Mouse (Mus musculus) heart, embryonic 14.5 days (tissue): Measurements from ENCODE around the gene Mageh1. TPM values are rescaled to one million over a fixed set of nuclear protein-coding genes. Genes with fewer than 3 reads are reported as not detected.
A peak's percentile ranks its signal among the peaks of the same experiment; 100 is the strongest.
"Not testable (repeated sequence)": the region's sequence is repeated elsewhere in the genome, so short reads cannot be mapped to it uniquely, and the experiment has no call there.

Experiments
- ATAC-seq: fragments of 200-750 bp; cut with Nextera tagmentation; 2 replicates; pipeline ENCODE4 v1.8.0; 2017; ENCODE audit warnings: low read depth, moderate TSS enrichment; ENCODE audit not compliant: insufficient number of reproducible peaks, insufficient read depth, low FRiP score
- H3K27ac ChIP-seq, 2 experiments: fragments of 200-500 bp in 1 of 2; fragments of 300-500 bp in 1 of 2; sonication (generic) in 1 of 2; replicated peaks in 1 of 2; 2 replicates each; pipeline ENCODE4 v1.5.1; 2012 to 2014; ENCODE audit warnings: low read depth in 2 of 2, low read length in 2 of 2, control low read depth in 1 of 2, mild to moderate bottlenecking in 1 of 2, mixed read lengths in 1 of 2; ENCODE audit not compliant: control insufficient read depth in 1 of 2, insufficient read depth in 1 of 2
- H3K27me3 ChIP-seq: fragments of 300-500 bp; sonication (generic); 2 replicates; pipeline ENCODE4 v1.6.1; 2014; ENCODE audit warnings: mild to moderate bottlenecking, low read length, control low read depth; ENCODE audit not compliant: control insufficient read depth, insufficient read depth
- H3K36me3 ChIP-seq: fragments of 300-500 bp; sonication (generic); 2 replicates; pipeline ENCODE4 v1.6.1; 2014; ENCODE audit warnings: mild to moderate bottlenecking, control low read depth, low read length, mixed read lengths; ENCODE audit not compliant: control insufficient read depth, insufficient read depth
- H3K4me1 ChIP-seq, 2 experiments: fragments of 200-500 bp in 1 of 2; fragments of 300-500 bp in 1 of 2; sonication (generic) in 1 of 2; 2 replicates each; pipeline ENCODE4 v1.6.1; 2012 to 2014; ENCODE audit warnings: low read length in 2 of 2, control low read depth in 1 of 2, mixed read lengths in 1 of 2; ENCODE audit not compliant: control insufficient read depth in 2 of 2, insufficient read depth in 2 of 2
- H3K4me2 ChIP-seq: fragments of 300-500 bp; sonication (generic); 2 replicates; pipeline ENCODE4 v1.6.1; 2014; ENCODE audit warnings: mild to moderate bottlenecking, low read length
- H3K4me3 ChIP-seq, 2 experiments: fragments of 200-500 bp in 1 of 2; fragments of 300-500 bp in 1 of 2; sonication (generic) in 1 of 2; 2 replicates each; pipeline ENCODE4 v1.5.1; 2012 to 2014; ENCODE audit warnings: low read length in 2 of 2, mild to moderate bottlenecking in 2 of 2, control low read depth in 1 of 2, low read depth in 1 of 2, moderate library complexity in 1 of 2; ENCODE audit not compliant: control insufficient read depth in 1 of 2, insufficient read depth in 1 of 2
- H3K9ac ChIP-seq: fragments of 300-500 bp; sonication (generic); 2 replicates; pipeline ENCODE4 v1.6.1; 2014; ENCODE audit warnings: mild to moderate bottlenecking, low read length
- H3K9me3 ChIP-seq: fragments of 300-500 bp; sonication (generic); 2 replicates; pipeline ENCODE4 v1.6.1; 2016; ENCODE audit warnings: low read length, control low read depth; ENCODE audit not compliant: control insufficient read depth
- WGBS: fragments of 180-500 bp; shearing (Covaris S2); extraction: QIAGEN DNeasy Blood & Tissue Kit; methylation state at CpG from one replicate; pipeline ENCODE4 v1.1.7; 2014; 5-methylcytosine and 5-hydroxymethylcytosine counted together
- polyA plus RNA-seq: library from polyadenylated mRNA; unstranded; fragments of >200 nt; fragmentation: Nextera tagmentation; extraction: Ambion mirVana; gene quantifications from 2 replicates; pipeline ENCODE4 v1.2.1, GENCODE M21; 2014

The Mageh1 gene
- polyA plus RNA-seq = 28.7 and 34.7 TPM in 2 replicates

- H3K27ac ChIP-seq = peak within 1 kb of the TSS; percentile 75 to 83
- peak; percentile 88 for ATAC-seq
These were observed at the start of gene Mageh1 for GRCm38 (mm10) chrX:153037087-153037971. Gene Mageh1, minus strand, starts transcription at chrX:153037575.

GRCm38 (mm10) chrX:153037972-153038744 lies 783 bp upstream of the Mageh1 start:
- not testable (repeated sequence) for H3K4me1 ChIP-seq, H3K9me3 ChIP-seq, H3K36me3 ChIP-seq, H3K27me3 ChIP-seq, H3K27ac ChIP-seq, H3K9ac ChIP-seq
- WGBS = 28% methylated on average over 7 of the region's 22 CpGs
- peak overlapping the region; percentile 70 for H3K4me2 ChIP-seq
- ATAC-seq = peak; percentile 43; the same call in 1 of the 2 replicates
- peak overlapping the region; percentile 21 to 56 for H3K4me3 ChIP-seq

More at GRCm38 (mm10) chrX:153037087-153037971, at the start of gene Mageh1:
- H3K4me1 ChIP-seq = no peaks in the 10 kb centered on the region
- H3K27me3 ChIP-seq = no peaks in the 10 kb centered on the region
- no peaks in the 10 kb centered on the region for H3K36me3 ChIP-seq
- 16% methylated on average over 46 of the region's 49 CpGs for WGBS
- peak within 1 kb of the TSS; percentile 79 for H3K9ac ChIP-seq
- H3K9me3 ChIP-seq = no peaks in the 10 kb centered on the region
- H3K4me2 ChIP-seq = peak within 1 kb of the TSS; percentile 70
- peak within 1 kb of the TSS; percentile 56 to 78 for H3K4me3 ChIP-seq

- H3K27me3 ChIP-seq, H3K4me2 ChIP-seq: not testable (repeated sequence)
These were observed 5.8 kb downstream of the Mageh1 start for GRCm38 (mm10) chrX:153031547-153031946.

GRCm38 (mm10) chrX:153025709-153026108 lies 11.7 kb downstream of the Mageh1 start:
- H3K4me3 ChIP-seq, H3K9me3 ChIP-seq, H3K27me3 ChIP-seq, H3K4me1 ChIP-seq, H3K4me2 ChIP-seq, H3K9ac ChIP-seq, H3K36me3 ChIP-seq, H3K27ac ChIP-seq, ATAC-seq: not testable (repeated sequence)
- WGBS = 40% methylated on average over 1 of the region's 3 CpGs

More at GRCm38 (mm10) chrX:153031547-153031946, 5.8 kb downstream of the Mageh1 start:
- H3K4me1 ChIP-seq, H3K4me3 ChIP-seq, H3K27ac ChIP-seq, H3K9ac ChIP-seq, H3K9me3 ChIP-seq, H3K36me3 ChIP-seq, ATAC-seq: not testable (repeated sequence)

GRCm38 (mm10) chrX:153025255-153025654 lies 12.1 kb downstream of the Mageh1 start:
- H3K9ac ChIP-seq, H3K4me3 ChIP-seq, H3K36me3 ChIP-seq, H3K9me3 ChIP-seq, H3K4me1 ChIP-seq, H3K27ac ChIP-seq, ATAC-seq, H3K4me2 ChIP-seq, H3K27me3 ChIP-seq: not testable (repeated sequence)
- no CpG with 5 or more reads among the region's 3 CpGs for WGBS

- no peaks in the 10 kb centered on the region for H3K36me3 ChIP-seq
- peak overlapping the region; percentile 51 to 57 for H3K4me3 ChIP-seq
- peak overlapping the region; percentile 73 for H3K9ac ChIP-seq
- H3K27me3 ChIP-seq = no peaks in the 10 kb centered on the region; the same call in 1 of the 2 replicates
- H3K27ac ChIP-seq = no peak overlapping the region
- H3K4me2 ChIP-seq = peak overlapping the region; percentile 69
- no peaks in the 10 kb centered on the region for H3K9me3 ChIP-seq
- ATAC-seq = no peak
- WGBS = 28% methylated on average over 9 of the region's 9 CpGs
- H3K4me1 ChIP-seq = no peaks in the 10 kb centered on the region
These were observed 29.7 kb downstream of the Mageh1 start for GRCm38 (mm10) chrX:153007685-153008047.

- H3K9me3 ChIP-seq = no peaks in the 10 kb centered on the region
- no peaks in the 10 kb centered on the region for H3K4me1 ChIP-seq
- no peaks in the 10 kb centered on the region; the same call in 1 of the 2 replicates for H3K27me3 ChIP-seq
- H3K36me3 ChIP-seq = no peaks in the 10 kb centered on the region
- ATAC-seq = peak; percentile 81
- 19% methylated on average over 56 of the region's 58 CpGs for WGBS
- H3K4me3 ChIP-seq = peak overlapping the region; percentile 51 to 57
- H3K4me2 ChIP-seq = peak overlapping the region; percentile 69
- H3K9ac ChIP-seq = peak overlapping the region; percentile 73
- H3K27ac ChIP-seq = peak overlapping the region; percentile 20 to 68; a peak in 3 of 4 replicates
These were observed 30.2 kb downstream of the Mageh1 start for GRCm38 (mm10) chrX:153007021-153007684.
